Mouse (Mus musculus): ENCODE measurements around the gene Mab21l3.

Mab21l3 gene

GRCm38 (mm10) chr3:101848816-101849215 lies at the start of gene Mab21l3:
Gene Mab21l3, minus strand, starts transcription at chr3:101848959.
- CTCF ChIA-PET = interaction anchor here (0.6 kb wide), 1 partner anchor 955 kb away, joined by 4 read pairs; no protein-coding TSS in a partner anchor

- CTCF ChIA-PET = no interaction called here
These were observed 48.7 kb upstream of the Mab21l3 start for GRCm38 (mm10) chr3:101897377-101897974.

- CTCF ChIA-PET = no interaction called here
These were observed 48.1 kb upstream of the Mab21l3 start for GRCm38 (mm10) chr3:101896893-101897292.

GRCm38 (mm10) chr3:101895376-101895910 lies 46.7 kb upstream of the Mab21l3 start:
- CTCF ChIA-PET = interaction anchor here (0.7 kb wide), 1 partner anchor 1461 kb away, joined by 6 read pairs; no protein-coding TSS in a partner anchor

GRCm38 (mm10) chr3:101885591-101885990 lies 36.8 kb upstream of the Mab21l3 start:
- CTCF ChIA-PET = no interaction called here

GRCm38 (mm10) chr3:101885041-101885440 lies 36.3 kb upstream of the Mab21l3 start:
- CTCF ChIA-PET = interaction anchor here (0.5 kb wide), 1 partner anchor 415 kb away, joined by 3 read pairs; no protein-coding TSS in a partner anchor

GRCm38 (mm10) chr3:101883902-101884301 lies 35.1 kb upstream of the Mab21l3 start:
- CTCF ChIA-PET = no interaction called here

GRCm38 (mm10) chr3:101881721-101882120 lies 33.0 kb upstream of the Mab21l3 start:
- CTCF ChIA-PET = no interaction called here

- CTCF ChIA-PET = no interaction called here
These were observed 32.1 kb upstream of the Mab21l3 start for GRCm38 (mm10) chr3:101880818-101881217.

GRCm38 (mm10) chr3:101878136-101878535 lies 29.4 kb upstream of the Mab21l3 start:
- CTCF ChIA-PET = no interaction called here

GRCm38 (mm10) chr3:101876459-101877285 lies 27.9 kb upstream of the Mab21l3 start:
- CTCF ChIA-PET = no interaction called here

- CTCF ChIA-PET = interaction anchor here (0.6 kb wide), 1 partner anchor 1250 kb away, joined by 8 read pairs; no protein-coding TSS in a partner anchor
These were observed 26.6 kb upstream of the Mab21l3 start for GRCm38 (mm10) chr3:101875258-101875920.

- CTCF ChIA-PET = no interaction called here
These were observed 24.4 kb upstream of the Mab21l3 start for GRCm38 (mm10) chr3:101873061-101873675.

- CTCF ChIA-PET = no interaction called here
These were observed 23.2 kb upstream of the Mab21l3 start for GRCm38 (mm10) chr3:101871951-101872350.

GRCm38 (mm10) chr3:101867001-101867421 lies 18.3 kb upstream of the Mab21l3 start:
- CTCF ChIA-PET = no interaction called here

GRCm38 (mm10) chr3:101861856-101862255 lies 13.1 kb upstream of the Mab21l3 start:
- CTCF ChIA-PET = no interaction called here

- CTCF ChIA-PET = no interaction called here
These were observed 11.4 kb upstream of the Mab21l3 start for GRCm38 (mm10) chr3:101860151-101860550.

- CTCF ChIA-PET = no interaction called here
These were observed 11.0 kb upstream of the Mab21l3 start for GRCm38 (mm10) chr3:101859740-101860139.

GRCm38 (mm10) chr3:101854075-101854474 lies 5.3 kb upstream of the Mab21l3 start:
- CTCF ChIA-PET = no interaction called here

- CTCF ChIA-PET = interaction anchor here (0.6 kb wide), 1 partner anchor 253 kb away, joined by 3 read pairs; no protein-coding TSS in a partner anchor
These were observed 2.6 kb upstream of the Mab21l3 start for GRCm38 (mm10) chr3:101851363-101851762.

GRCm38 (mm10) chr3:101846096-101846495 lies 2.7 kb downstream of the Mab21l3 start:
- CTCF ChIA-PET = no interaction called here
